Mouse (Mus musculus) layer of hippocampus, postnatal 14 days (tissue): ENCODE results near the gene Tyw1. TPM values are rescaled to one million over a fixed set of nuclear protein-coding genes. Genes with fewer than 3 reads are reported as not detected.

Experiments used
- DNase-seq, 2 experiments: peaks; one replicate each; pipeline ENCODE4 v3.0.0; 2021 to 2022; ENCODE audit warnings: low spot score in 2 of 2, mixed read lengths in 1 of 2
- total RNA-seq, 2 experiments: library from RNA; stranded (reverse); gene quantifications; 2 replicates each; pipeline ENCODE4 v1.2.3; 2021

The Tyw1 gene
- total RNA-seq, 2 experiments from 2014 or later, result 17.3 to 18.0 TPM

DNA sequence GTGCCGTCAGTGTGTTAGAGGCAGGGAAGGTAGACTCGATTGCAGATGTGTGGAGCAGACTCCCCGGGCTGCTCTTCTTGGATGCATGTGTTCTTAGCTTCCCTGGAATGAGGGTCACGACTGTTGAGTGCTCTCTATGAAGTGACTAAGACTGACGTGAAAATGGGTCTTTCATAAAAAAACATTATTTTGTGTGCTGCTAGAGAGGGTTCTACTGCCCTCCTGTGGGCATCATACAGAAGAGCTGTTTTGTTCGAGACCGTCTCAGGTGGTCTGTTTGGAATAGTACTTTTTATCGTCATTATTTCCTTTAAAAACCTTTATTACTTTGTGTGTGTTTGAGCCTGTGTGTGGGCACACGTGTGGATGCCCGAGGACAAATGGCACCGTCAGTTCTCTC lies 8.0 kb downstream of the Tyw1 start:
- DNase-seq, result no peak

DNA sequence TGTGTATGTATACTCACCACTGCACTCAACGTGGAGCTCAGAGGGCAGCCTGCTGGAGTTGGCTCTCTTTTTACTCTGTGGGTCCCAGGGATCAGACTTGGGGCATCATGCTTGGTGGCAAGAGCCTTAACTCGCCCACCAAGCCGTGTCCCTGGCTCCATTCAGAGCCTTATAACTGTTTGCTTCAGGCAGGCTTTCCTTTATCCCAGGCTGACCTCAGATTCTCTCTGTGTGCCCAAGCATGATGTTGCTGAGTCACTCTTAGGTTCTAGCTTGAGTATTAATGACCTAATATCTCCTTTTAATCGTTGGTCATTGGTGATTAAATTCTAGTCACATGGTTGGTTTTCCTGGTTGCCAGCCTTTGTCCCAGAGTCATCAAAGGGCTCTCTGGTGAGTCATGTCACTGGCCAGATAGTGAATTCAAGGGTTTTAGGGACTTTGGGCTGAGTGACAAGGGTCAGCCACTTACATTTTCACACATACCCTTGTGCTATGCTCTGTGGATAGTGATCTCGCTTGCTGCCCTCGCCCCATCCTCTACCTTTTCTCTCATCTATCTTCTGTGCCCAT lies 9.1 kb downstream of the Tyw1 start:
- DNase-seq, result no peak

DNA sequence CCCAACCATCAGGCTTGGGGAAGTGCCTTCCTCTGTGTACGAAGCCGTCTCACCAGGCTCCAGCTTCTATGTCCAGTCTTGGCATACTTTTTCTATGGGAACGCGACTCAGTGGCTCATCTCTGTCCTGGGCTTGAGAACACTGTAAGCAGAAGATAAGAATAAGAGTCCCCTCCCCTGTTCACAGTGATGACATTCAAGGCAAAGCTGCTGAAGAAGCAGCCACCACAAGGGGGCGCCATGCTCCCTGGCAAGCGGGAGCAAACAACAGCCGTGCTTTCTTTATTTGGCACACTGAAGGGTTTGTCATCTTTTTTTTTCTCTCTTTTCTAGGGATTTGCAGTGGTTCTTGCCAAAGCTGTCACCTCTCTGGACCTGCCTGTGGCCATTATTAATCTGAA lies 11.2 kb downstream of the Tyw1 start:
- peak in 1 of 2 experiments; percentile 34 for DNase-seq

DNA sequence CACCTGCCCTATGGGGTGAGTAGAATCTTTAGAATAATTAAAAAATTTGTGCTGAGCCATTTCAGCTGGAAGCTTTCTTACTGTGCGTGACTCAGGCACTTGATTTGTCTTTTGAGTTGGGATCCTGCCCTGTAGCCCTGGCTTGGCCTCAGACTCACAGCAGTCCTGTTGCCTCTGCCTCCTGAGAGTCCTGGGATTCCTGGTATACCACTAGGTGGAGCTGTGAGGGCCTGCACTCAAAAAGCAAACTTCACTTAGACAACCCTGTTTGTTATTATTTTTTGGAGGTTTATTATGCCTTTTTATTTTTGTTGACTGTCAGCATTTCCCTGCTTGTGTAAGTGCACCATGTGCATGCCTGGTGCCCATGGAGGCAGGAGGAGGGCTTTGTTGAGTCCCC lies 11.9 kb downstream of the Tyw1 start:
- no peak for DNase-seq

DNA sequence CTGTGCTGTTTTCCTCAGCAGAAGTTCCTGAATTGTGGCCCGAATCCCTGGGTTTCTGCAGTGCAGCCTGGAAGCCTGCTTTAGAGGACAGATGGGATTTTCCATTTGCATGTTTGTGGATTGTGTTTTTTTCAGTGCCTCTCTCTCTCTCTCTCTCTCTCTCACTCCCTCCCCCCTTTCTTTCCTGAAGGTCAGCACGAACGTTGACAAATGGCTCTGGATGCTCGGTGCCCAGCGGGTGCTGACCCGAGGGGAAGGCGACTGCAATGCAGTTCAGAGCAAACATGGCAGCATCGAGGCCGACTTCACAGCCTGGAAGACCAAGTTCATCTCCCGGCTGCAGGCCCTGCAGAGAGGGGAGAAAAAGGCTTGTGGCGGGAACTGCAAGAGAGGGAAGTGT lies 13.6 kb downstream of the Tyw1 start:
- DNase-seq, result no peak

DNA sequence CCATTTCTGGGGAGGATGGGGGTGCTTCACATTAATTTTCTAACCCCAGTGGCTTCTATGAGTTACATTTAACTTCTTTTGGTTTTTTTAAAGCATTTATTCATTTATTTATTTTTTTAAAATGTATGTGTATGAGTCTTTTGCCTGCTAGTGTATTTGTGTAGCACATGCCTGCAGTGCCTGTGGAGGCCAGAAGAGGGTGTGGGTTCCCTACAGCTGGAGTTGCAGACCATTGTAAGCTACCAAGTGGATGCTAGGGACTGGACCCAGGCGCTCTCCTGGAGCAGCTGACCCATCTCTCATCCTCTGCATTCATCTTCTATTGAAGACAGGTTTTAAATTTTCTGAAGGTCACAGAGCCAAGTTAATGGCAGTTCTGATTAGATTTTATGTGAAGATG lies 16.9 kb downstream of the Tyw1 start:
- no peak for DNase-seq

DNA sequence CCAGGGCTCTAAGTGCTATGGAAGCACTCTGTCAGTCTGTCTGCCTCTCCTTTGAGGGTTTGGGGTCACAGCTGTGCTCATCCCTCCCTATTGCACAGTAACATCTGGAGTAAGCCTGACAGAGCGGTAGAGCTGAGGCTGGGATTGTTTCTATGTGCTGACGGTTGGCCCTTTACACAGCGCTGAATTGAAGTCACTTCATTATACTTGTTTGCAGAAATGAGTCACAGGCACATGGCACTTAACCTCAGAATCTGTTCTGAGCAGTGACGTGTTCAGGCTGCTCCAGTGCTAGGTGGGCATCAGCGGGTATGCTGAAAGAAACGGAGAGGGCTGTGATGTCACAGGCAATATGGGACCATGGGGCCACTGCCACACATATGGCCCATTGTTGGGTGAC lies 17.6 kb downstream of the Tyw1 start:
- DNase-seq, result no peak

DNA sequence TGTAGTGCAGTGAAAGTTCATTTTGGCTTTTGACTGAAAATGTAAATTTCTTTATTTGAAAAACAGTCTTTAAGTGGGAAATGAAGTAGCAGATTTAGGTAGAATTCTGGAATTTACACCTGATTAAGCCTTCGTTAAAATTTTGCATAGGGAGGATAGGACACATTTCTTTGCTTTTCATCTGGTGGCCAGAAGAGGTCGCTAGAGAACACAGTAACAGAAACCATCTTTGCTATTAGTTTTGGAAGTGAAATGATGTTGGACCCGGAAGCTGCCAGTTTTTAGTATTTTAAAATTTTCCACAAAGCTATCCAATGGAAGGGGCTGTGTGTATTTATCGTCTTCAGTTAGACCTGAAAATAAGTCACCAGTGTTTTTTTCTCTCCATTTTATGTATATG lies 20.1 kb downstream of the Tyw1 start:
- DNase-seq, result peak in 1 of 2 experiments; percentile 71

DNA sequence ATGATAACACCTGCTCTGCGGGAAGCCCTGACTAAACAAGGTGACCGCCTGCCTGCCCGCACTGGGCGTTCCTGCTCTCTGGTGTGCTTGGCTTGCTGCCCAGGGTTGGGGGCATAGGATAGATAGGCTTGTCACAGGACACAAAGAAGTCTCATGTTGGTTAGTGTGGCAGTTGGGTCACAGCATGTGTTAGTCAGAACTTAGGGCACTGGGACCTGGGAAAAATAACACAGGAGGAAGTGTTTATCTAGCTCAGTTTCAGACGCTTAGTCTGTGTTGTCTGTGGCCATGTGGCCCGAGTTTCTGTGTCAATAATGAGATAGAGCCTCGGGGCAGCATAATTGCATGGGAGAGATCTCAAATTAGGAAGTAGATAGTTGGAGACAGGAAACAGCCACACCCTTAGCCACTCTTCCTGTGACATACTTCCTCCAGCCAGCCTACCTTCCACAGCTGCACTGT lies 22.6 kb downstream of the Tyw1 start:
- no peak for DNase-seq

DNA sequence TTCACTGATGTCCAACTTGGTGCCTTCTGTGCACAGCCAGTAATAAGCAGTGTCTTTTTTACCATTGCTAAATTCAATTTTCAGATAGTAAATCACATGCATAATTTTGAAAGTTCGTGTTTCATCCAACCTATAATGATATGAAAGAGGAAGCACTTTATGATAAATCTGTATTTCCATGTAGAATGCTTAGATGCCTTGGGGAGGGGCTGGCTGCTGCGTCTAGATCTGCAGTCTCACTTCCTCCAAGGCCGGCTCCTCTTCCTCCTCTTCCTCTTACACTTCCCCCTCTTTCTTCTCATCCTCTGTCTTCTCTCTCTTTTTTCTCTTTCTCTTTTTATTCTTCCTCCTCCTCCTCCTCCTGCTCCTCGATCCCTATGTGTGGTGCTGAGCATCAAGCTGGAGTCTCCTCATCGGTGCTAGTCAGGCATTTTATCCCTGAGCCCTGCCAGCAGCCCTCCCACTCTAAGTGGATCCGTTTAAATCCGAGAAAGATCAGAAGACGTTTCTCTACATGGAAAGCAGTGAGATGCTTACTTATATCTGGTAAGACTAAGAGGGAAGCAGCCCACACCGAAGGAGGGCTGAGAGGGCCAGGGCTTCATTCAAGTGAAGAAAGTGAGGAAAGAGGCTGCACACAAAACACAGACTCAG lies 27.8 kb downstream of the Tyw1 start:
- no peak for DNase-seq

DNA sequence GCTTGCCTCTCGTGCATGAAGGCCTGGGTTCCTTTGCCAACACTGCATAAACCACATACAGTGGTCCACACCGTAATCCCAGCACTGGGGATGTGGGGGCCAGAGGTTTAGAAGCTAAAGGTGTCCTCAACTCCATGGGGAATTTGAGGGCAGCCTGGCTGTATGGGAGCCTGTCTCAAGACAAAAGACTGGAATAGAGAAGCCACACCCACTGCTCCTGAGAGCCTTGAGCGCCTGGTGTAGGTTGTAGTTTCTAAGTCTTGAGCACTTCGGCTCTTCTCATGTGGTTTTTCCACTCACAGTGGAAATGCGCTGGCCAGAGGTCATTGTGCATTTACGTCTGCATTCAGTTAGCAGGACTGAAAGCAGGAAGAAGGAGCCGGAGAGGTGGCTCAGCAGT lies 32.7 kb downstream of the Tyw1 start:
- no peak for DNase-seq

DNA sequence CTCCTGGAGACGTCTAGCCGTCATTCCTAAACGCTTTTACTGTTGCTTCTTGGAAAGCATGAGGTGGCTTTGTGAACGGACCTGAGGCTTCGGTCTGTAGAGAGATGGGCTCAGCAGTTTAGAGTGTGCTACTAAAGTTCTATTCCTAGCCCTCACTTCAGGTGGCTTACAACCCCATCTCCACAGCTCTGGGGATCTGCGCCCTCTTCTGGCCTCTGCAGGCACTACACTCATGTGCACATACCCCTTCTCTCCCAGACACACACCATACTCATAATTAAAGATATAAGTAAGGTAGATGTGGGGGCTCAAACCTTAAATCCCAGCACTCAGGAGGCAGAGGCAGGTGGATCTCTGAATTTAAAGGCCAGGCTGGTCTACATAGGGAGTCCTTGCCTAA lies 34.8 kb downstream of the Tyw1 start:
- DNase-seq, result no peak

DNA sequence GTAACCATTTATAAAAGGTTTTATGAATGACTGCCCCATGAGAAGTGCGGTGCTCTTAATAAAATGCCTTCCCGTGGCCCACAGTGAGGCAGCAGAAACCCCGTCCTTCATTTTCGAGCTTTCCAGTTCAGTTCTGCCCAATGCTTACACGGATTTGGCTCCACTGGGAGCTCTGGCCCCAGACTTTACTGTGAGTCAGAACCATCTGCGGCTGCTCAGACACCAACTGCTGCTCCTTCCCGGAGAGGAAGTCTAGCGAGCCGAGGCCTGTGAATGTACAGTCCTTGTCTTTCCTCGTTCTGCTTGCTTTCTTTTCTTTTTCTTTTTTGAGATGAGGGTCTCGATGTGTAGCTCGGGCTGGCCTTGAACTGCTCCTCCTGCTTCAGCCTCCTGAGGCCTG lies 35.4 kb downstream of the Tyw1 start:
- DNase-seq, result peak; percentile 45 to 67

DNA sequence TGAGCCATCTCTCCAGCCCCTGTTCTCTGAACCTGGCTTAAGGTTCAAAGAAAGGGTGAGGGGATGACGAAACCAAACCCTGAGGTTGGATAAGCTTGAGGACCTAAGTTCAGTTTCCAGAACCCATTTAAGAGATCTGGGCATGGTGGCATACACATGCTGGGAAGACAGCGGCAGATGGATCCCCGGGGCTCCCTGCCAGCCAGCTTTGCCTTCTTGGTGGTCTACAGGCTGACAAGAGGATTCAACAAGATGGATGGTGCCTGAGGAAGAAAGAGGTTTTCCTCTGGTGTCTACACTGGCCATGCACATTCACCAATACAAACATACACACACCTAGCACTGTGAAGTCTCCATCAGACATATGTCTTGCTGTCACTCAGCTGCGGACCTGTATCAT lies 37.6 kb downstream of the Tyw1 start:
- DNase-seq, result peak in 1 of 2 experiments; percentile 47

DNA sequence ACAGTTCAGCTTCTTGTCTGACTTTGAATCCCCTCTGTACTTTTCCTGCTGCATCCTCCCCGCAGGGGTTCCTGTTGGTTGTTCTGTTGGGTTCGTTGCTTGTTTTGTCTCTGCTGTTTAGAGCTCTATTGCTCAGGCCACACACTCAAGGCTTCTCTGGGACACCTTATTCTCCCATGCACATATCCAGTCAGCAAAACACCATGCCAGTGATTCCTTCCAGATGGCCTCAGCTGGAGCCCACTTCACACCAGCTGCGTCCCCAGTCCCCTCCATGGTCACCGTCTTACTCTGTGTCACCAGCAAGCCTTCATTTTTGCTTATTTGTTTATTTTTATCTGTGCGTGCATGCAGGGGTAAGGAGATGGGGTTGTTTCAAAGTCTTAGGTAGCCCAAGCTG lies 38.5 kb downstream of the Tyw1 start:
- no peak for DNase-seq

DNA sequence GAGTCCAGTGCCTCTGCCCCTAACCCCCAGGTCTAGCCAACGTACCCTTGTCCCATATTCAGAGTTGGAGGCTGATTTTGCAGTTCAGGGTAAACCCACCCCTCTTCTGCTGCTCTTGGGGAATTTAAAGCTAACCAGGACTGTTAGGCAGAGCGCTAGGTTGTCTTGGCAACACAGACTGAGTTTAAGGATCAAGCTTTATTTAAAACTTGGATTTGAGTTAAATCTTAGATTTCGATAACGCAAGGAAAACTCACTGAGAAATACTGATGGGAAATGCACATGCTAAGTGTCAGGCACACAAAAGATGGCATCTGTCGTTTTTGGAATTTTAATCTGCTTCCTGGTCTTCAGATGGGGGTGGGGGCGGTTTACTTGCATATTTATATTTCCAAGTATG lies 39.2 kb downstream of the Tyw1 start:
- DNase-seq, result peak in 1 of 2 experiments; percentile 22

DNA sequence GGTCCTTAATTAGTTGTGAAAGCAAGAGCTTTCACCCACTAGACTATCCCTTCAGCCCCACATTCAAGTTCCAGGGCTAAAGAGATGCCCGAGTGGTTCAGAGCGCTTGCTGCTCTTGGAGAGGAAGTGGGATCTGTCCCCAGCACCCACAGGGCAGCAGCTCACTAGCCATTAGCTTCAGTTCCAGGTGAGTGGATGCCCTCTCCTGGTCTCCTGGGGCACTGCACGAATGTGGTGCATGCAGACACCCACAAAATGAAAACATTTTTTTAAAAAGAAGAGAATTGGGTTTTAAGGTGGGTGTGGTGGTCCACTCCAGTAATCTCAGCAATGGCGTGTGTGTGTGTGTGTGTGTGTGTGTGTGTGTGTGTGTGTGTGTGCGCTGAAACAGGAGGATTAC lies 40.7 kb downstream of the Tyw1 start:
- DNase-seq, result no peak

DNA sequence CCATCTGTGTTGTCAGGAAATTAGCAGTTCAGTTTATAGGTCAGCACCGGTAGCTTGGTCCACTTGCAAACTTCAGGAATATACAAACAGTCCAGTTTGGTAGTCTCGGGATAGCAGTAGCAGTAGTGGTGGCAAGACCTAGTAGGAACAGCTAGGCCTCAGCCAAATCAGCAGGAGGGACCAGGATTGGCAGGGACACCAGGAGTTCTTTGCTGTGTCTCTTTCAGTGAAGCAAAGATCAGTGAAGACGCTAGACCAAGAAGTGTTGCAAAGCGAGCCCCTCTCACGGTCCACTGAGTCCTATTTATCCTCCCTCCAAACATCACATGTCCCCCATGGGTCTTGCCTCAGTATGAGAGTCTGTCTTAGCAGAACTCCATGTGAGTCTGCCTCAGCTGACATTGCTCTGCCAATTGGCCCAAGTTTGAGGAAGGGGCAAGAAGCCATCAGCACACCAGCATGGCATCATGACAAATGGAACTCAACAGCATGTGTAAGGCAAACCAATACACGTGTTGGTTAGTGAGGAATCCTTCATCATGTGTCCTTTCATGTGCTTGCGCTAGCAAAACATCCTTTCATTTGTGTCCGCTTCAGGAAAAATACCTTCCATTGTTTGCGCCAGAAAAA lies 43.5 kb downstream of the Tyw1 start:
- DNase-seq, result no peak

DNA sequence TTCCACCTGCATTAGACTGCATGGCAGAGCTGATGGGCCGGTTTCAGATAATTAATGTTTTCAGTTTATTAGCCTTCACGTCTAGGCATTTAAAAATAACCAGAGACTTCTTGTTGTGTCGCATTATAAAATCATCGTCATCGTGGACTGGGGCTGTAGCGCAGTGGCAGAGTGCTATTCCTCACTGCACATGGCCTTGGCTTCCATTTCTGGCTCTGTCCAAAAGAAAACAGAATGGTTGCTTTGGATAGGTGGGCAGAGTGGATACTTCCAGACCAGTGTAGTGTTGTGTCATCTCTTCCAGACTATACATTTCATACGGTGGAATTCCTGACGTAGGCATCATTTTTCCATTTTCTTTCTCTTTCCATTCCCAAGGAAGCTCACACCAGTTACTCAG lies 44.1 kb downstream of the Tyw1 start:
- no peak for DNase-seq

DNA sequence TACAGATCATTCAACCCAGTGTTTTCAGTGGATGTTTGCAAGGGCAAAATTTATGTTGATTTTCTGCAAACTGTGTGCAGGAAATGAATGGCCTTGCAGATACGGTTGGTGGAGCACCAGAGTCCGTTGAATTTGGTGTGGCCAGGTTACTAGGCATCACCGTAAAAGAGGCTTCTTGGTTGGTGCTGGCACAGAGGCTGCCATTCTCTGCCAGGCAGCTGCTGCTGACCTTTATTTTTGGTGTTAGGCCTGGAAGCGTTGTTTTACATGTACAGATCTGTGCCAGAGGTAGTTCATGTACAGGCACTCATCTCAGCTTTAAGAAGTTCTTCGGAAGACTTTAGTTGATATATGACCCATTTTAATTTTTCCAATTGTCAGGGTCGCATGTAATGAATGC lies 48.2 kb downstream of the Tyw1 start:
- DNase-seq, result no peak

DNA sequence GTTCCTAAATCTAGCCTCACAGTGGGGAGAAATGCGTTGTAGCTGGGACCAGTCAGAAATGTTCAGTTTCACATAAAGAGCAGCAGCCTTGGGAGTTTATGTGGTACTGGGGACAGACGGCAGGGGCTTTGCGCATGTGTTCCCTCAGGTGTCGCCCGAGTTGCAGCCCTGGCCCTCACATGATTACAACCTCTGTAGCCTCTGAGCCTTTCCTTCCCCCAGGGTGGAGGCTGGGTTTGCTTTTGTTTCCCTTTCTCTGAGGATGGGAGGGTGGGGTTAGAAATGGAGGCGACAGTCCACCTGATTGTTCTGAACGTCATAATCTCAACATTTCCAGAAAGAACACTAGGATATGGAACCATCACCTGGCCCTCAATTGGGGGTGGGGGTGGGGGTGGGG lies 52.5 kb downstream of the Tyw1 start:
- DNase-seq, result no peak

DNA sequence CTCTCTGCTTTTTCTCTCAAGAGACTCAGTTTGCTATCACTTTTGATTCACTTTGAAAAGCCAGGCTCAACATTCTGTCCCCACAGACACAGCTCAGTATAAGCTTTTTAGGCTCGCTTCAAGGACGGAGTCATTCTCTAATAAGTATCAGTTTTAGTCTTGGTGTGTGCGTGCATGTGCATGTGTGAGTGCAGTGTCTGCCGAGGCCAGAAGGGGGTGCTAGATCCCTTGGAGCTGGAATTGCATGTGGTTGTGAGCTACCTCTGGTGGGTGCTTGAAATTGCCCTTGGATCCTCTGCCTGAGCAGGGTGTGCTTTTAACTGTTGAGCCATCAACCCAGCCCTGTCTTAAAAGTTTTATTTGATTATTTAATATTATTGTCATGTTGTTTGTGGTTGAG lies 54.7 kb downstream of the Tyw1 start:
- no peak for DNase-seq

DNA sequence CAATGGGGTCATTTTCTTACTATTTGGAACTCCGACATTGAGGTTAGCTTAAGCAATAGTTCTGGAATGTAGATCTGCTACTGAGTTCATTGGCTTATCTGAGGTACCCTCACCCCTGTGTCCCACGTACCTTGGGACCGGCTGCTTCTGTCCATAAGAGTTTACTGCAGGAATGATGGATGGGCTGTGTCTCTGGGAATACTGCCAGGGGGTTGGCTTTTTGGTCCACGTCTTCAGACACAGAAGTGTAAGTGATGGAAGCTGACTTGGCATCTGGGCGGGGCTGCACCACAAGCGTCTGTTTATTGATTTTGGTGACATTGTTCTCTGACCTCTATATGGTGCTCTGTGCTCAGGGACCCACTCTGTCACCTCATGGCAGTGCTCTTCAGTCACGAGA lies 55.4 kb downstream of the Tyw1 start:
- no peak for DNase-seq
